Mouse (Mus musculus): Measurements from ENCODE around the gene Trim40.

GRCm38 (mm10) chr17:36836427-36836812, 53.5 kb downstream of the Trim40 start:
- TF ChIP-seq CTCF (IDR thresholded peaks at IDR 0.05; ENCODE audit: low read depth), result no peak
- no peak for TF ChIP-seq EP300 (IDR thresholded peaks at IDR 0.05; ENCODE audit: low read depth)
